Mouse (Mus musculus) hindlimb bud, embryonic 11.5 days (tissue): ENCODE data around the gene Bpifb4.

Experiments
- DNase-seq: peaks from one replicate; pipeline ENCODE4 v3.0.0-alpha.2; 2012; ENCODE audit warnings: low read depth, low spot score; ENCODE audit errors: extremely low spot score

Bpifb4 gene

DNA sequence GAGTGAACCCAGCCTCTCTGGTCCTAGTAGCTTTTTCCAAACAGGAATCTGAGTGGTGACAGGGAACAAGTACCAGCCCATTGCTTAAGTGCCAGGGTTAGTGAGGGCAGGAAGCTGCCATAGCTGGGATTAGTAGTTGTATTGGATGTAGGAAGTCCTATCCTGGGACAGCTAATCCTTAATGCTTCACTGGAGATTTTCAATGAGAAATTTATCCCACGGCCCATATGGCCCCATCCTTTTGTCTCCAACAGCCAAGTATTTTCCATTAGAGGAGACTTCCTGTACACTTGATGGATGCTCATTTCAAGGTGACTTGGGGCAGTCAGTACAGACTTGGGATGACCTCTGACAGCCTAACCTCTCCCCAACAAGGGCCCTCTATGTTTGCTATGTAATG lies 66.4 kb downstream of the Bpifb4 start:
- no peak for DNase-seq

DNA sequence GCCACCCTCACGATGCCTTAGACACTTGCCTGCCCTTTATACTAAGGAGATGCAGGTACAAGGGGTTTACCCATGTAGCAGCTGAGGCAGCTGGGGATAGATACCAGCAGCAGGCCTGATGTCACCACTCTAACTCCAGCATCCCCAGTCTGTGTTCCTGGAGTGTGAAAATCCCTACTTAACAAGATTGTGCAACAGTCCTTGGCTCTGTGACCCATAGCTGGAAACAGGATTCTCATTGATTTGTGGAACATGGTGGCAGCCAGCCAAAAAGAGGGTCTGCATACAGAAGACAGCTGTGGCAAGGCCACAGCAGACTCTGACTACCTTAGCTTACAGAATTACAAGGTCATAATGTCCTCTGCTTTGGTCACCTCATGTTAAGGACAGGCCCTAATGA lies 67.1 kb downstream of the Bpifb4 start:
- no peak for DNase-seq

DNA sequence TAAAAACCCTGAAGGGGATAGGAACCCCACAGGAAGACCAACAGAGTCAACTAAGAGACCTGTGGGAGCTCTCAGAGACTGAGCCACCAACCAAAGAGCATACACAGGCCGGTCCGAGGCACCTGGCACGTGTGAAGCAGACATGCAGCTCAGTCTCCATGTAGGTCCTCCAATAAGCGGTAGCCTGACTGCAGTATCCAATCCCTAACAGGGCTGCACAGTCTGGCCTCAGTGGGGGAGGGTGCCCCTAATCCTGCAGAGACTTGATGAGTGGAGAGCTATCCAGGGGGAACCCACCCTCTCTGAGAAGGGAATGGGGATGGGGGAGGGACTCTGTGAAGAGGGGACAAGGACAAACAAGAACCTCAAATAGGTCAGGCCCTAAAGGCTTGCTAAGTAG lies 67.7 kb downstream of the Bpifb4 start:
- DNase-seq = no peak

DNA sequence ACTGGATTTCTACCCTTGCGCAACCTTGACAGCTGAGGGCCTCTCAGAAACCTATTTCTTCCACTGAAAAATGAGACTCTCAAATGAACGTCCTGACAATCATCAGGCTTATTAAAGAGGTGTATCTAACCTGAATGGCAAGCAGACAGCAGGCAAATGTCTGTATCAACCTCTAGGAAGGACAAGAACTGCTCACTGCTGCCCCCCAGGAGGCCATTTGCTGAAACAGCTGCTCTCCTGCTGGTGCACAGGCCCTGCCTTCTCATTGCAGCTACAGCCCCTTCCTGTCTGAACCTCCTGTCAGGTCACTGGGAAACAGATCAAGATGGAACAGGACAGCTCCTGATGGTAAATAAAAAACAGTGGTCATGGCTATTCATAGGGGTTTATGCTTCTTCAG lies 68.3 kb downstream of the Bpifb4 start:
- DNase-seq = no peak

DNA sequence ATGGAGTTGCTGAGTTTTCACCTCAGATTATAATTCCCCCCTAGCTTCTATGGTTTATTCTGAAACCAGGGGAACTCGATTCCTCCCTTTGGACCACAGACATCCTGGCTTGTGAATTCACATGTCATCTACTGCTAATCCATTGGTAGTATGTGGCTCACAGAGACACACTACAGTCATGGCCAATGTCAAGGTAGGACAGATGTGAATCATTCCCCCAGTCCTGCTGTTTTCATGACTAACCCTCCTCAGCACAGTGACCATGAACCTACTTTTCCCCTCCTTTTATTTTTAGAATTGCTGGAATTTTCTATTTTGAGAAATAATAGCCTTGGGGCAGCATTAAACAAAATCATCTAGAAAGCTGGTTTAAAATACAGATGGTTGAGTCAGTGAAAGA lies 69.4 kb downstream of the Bpifb4 start:
- no peak for DNase-seq

DNA sequence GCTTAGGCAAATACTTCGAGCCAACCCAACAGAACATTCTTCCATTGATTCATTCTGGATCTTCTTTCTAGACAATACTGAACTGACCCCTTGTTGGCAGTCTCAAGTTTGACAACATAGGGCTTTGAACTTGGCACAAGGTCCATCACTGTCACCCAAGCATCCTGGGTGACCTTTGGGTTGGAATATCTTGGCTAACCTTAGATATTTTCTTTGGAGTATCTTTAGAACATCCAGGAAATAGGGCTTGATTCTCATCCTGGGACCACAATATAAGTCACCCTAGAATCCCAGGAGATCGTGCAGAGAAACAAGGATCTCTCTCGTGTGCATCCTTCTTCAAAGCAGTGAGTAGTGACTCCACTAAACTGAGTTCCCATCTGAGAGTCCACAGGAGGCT lies 70.0 kb downstream of the Bpifb4 start, which contains the start of gene Bpifa2:
Gene Bpifa2 (plus strand): TSS at position 301 of the 400 bp plus-strand sequence.
- no peak for DNase-seq
